Mouse (Mus musculus): ENCODE measurements around the gene Cryba4. TPM values are rescaled to one million over a fixed set of nuclear protein-coding genes. Genes with fewer than 3 reads are reported as not detected.

Gene Cryba4
- polyA plus RNA-seq, 1 experiment from 2014 or later: 0.69 TPM

DNA sequence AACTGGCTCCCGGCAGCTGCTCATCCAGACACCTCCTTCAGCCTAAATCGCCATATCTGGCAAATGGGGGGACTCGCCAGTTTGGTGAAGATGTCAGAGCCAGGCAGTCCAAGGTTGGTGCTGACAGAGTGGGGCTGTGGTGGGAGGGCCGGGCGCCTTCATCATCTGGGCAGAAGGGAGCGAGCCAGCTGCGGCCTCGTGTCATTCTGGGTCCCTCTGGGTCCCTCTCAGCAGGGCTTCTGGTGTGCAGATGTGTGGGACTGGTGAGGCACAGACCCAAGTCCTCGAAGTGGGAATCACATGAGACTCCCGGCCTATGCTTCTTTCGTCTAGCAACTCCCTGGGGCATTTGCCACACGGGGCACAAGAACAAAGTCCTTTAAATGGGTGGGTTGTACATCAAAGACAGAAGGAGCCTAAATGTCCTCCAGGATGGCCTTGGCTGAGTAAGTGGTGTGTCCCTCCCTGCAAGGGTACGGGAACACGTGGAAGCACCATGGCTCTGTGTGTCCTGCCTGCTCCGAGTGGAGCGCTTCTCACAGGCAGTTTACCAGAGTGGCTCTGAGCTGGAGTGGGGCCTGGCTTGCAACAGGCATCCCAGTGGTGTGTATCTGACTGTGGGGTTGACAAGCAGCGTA is 40.1 kb upstream of the Cryba4 start:
- Histone ChIP-seq H3K4me3 (no peak overlapping the region), H3K27me3 (replicated peaks; ENCODE audit: low read depth, poor library complexity, severe bottlenecking) (no peaks in the 10 kb centered on the region), H3K36me3 (replicated peaks) (no peaks in the 10 kb centered on the region), H3K9me3 (no peaks in the 10 kb centered on the region), H3K4me1 (peaks cover 54% of the 10 kb centered on the region), H3K27ac (replicated peaks) (no peak overlapping the region)
- no peak for DNase-seq (ENCODE audit: low spot score)
- WGBS: 85% methylated on average over 17 of the region's 17 CpGs

DNA sequence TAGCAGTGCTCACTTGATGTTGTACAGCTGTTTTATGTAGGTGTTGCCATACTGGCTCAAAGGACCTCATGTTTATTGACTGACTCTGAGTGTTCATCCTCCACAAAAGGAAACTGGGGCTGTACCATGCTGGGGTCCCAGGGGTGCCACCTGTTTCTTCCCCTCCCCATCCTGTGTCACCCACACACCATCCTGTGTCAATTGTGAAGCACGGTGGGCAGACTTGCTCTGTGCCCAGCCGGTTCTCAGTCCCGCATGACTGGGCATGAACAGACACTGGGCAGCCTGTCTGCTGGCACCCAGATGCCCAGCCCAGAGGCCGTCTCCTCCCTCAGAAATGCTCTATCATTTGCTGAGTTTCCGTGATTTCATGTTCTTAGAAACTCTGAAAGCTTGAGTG is 39.5 kb upstream of the Cryba4 start:
- no peak for DNase-seq (ENCODE audit: low spot score)
- Histone ChIP-seq H3K27ac (replicated peaks) (no peak overlapping the region), H3K36me3 (replicated peaks) (no peaks in the 10 kb centered on the region), H3K9me3 (no peaks in the 10 kb centered on the region), H3K4me1 (peaks cover 50% of the 10 kb centered on the region), H3K27me3 (replicated peaks; ENCODE audit: low read depth, poor library complexity, severe bottlenecking) (no peaks in the 10 kb centered on the region), H3K4me3 (no peak overlapping the region)
- 91% methylated on average over 5 of the region's 5 CpGs for WGBS

DNA sequence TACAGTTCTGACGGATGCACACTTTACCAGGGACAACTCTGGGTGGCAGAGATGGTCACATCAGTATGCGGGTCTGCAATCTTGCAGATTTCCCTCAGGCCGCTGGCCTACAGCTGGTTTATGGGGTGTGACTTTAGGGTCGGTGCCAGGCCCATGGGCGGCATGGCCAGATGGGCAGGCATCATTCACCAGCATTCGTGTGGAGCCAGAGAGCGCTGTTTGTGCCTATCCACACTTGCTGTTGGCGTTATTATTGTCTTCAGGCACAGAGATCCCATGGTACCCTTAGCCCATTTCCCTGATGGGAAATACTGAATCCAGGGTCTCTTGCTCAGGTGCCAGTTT is 38.2 kb upstream of the Cryba4 start:
- Histone ChIP-seq H3K27ac (replicated peaks) (no peak overlapping the region), H3K9me3 (no peaks in the 10 kb centered on the region), H3K27me3 (replicated peaks; ENCODE audit: low read depth, poor library complexity, severe bottlenecking) (no peaks in the 10 kb centered on the region), H3K36me3 (replicated peaks) (no peaks in the 10 kb centered on the region), H3K4me3 (no peak overlapping the region), H3K4me1 (peaks cover 45% of the 10 kb centered on the region)
- 92% methylated on average over 8 of the region's 8 CpGs for WGBS
- no peak for DNase-seq (ENCODE audit: low spot score)

DNA sequence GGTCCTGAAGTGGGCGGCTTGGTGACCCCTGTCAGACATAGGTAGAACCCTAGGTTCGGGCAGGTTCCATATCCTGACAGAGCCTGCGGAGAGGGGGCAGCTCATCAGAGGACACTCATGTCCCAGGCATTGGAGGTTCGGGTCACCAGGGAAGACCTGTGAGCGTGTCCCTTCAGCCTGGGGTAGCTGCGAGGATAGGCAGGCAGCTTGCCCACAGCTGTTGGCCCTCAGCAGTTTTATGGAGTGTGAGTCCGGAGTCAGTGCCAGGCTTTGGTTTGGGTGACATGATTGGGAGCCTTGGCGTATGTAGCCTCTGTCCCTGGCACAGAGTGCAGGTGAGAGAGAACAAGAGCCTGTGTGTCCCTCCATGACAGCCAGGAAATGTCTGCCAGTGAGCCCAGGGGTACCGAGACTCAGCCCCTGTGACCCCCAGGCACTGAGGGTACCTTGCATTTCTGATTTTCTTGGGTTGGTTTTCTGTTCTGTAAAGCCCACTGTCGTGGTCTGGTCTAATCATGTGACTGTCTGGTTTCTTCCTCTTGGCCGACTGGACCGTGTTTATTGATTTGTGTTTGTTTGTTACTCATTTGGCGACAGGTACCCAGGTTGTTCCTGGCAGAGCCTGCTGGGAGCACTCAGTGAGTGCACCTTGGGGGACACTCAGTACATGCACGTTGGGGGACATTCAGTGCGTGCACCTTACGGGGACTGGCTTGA is 37.7 kb upstream of the Cryba4 start:
- Histone ChIP-seq H3K4me3 (no peak overlapping the region), H3K36me3 (replicated peaks) (no peaks in the 10 kb centered on the region), H3K27ac (replicated peaks) (no peak overlapping the region), H3K27me3 (replicated peaks; ENCODE audit: low read depth, poor library complexity, severe bottlenecking) (no peaks in the 10 kb centered on the region), H3K4me1 (peaks cover 40% of the 10 kb centered on the region), H3K9me3 (no peaks in the 10 kb centered on the region)
- no peak for DNase-seq (ENCODE audit: low spot score)
- 89% methylated on average over 16 of the region's 16 CpGs for WGBS

DNA sequence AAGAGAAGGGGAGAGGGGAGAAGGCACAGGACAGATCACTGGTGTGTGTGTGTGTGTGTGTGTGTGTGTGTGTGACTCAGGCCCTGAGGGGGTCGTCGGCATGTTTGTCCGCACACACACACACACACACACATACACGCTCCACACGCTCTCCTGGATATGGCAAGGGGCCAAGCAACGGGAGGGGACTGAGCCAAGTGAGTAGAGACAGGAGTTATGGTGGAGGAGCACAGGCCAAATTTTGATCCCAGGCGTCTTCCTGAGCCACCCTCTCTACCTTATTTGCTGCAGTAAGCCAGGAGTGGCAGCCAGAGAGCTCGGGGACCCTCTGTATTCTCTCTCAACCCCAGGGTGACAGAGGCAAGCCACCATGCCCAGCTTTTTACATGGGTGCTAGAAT is 36.9 kb upstream of the Cryba4 start:
- WGBS: 92% methylated on average over 8 of the region's 8 CpGs

DNA sequence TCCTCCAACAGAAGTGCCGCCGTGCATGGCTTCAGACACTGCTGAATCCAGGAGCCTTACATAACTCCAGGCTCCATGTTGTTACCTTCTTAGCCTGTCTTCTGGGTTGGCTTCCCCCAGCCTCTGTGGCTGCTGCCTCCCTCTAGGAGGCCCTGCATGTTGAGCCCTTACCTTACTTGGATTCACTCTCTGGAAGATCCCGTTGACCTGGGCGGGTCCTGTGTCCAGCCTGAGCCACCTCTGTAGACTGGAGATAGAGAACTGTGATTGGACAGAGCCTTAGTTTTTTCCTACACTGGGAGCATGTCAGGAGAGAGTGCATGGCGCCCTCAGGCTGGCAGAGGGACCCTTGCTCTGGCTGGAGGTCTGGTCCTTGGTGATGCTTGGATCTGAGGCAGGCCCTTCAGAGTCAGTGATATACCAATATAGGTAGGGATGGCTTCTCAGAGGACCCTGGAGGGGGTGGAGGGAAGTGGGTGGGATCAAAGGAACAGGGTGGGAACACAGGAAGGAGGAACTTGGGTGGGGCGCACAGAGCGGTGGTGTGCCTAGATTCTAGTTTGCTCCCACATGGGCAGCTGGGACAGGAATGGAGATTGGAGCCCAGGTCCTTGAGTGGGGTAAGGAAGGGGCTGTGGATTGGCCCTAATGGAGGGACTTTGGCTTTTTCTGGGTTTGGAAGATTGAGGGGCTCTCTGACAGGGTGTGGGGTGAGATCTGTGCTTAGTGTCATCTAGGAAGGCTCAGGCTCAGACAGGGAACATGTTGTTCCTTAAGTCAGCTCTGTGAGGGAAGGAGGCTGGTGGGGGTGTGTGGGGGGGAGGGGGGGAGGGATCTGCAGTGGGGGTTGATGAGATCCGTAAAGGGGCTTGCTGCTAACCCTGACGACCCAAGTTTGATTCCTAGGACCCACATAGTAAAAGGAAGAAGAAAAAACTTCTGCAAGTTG is 36.1 kb upstream of the Cryba4 start:
- Histone ChIP-seq H3K36me3 (replicated peaks) (no peaks in the 10 kb centered on the region), H3K27me3 (replicated peaks; ENCODE audit: low read depth, poor library complexity, severe bottlenecking) (no peaks in the 10 kb centered on the region), H3K9me3 (no peaks in the 10 kb centered on the region), H3K27ac (replicated peaks) (peak overlapping the region; percentile 30; the same call in 1 of the 2 replicates), H3K4me1 (peaks cover 38% of the 10 kb centered on the region), H3K4me3 (no peak overlapping the region)
- 86% methylated on average over 9 of the region's 9 CpGs for WGBS
- no peak for DNase-seq (ENCODE audit: low spot score)

More for the DNA sequence above, 36.9 kb upstream of the Cryba4 start:
- Histone ChIP-seq H3K4me3 (no peak overlapping the region), H3K36me3 (replicated peaks) (no peaks in the 10 kb centered on the region), H3K4me1 (peaks cover 35% of the 10 kb centered on the region), H3K27me3 (replicated peaks; ENCODE audit: low read depth, poor library complexity, severe bottlenecking) (no peaks in the 10 kb centered on the region), H3K27ac (replicated peaks) (no peak overlapping the region), H3K9me3 (no peaks in the 10 kb centered on the region)
- DNase-seq (ENCODE audit: low spot score): no peak

DNA sequence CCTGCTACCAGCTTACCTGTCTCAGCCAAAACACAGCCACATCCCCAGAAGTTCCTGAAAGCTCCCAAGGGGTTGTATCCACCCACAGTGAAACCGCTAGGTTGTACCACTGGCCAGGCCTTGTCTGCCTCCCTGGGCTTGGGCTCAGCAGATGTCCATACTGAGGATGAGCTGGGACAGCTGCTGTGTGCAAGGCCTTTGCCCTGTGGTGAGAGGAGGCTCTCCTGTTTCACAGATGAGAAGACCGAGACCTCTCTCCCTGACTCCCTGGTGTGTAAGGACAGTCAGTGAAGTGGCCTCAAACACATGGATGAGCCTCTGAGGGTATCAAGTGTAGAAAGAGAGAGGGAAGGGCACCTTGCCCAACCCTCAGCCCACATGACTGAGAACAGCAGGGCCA is 35.3 kb upstream of the Cryba4 start:
- H3K9me3 ChIP-seq: no peaks in the 10 kb centered on the region
- H3K36me3 ChIP-seq (replicated peaks): no peaks in the 10 kb centered on the region

DNA sequence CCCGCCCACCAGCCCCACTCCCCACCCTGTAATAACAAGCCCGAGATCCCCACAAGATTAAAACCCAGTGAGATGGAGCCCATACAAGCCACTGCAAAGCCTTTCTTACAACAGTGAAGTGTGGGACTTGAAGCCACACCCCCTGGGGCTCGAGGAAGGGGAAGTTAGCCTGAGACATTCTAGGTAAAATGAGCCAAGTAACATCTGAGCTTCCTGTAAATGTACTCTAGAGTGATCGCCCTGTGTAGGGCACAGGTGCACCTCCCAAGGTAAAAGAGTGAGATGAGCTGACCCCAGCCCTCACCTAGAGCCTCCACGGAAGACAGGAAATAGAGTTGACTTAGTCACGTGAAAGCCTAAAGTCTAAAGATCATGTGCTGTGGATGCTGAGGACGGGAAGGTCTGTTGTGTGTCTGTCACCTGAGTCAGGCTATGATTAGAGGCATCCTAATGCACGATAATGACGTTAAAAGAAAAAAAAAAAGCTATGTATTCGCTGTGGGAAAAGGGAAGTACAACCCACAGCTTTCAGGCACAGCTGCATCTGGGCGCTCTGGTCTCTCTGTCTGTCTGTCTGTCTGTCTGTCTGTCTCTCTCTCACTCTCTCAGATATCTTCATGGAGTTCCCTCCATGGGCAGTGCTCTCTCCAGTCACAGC is 34.8 kb upstream of the Cryba4 start:
- no peak for DNase-seq (ENCODE audit: low spot score)
- H3K27ac ChIP-seq (replicated peaks): no peak overlapping the region
- no peaks in the 10 kb centered on the region for H3K9me3 ChIP-seq
- WGBS: 81% methylated on average over 11 of the region's 11 CpGs
- peaks cover 43% of the 10 kb centered on the region for H3K4me1 ChIP-seq
- no peak overlapping the region for H3K4me3 ChIP-seq
- no peaks in the 10 kb centered on the region for H3K27me3 ChIP-seq (replicated peaks; ENCODE audit: low read depth, poor library complexity, severe bottlenecking)
- H3K36me3 ChIP-seq (replicated peaks): no peaks in the 10 kb centered on the region

More for the DNA sequence above, 35.3 kb upstream of the Cryba4 start:
- H3K4me1 ChIP-seq: peaks cover 38% of the 10 kb centered on the region
- no peak overlapping the region for H3K4me3 ChIP-seq
- no peak for DNase-seq (ENCODE audit: low spot score)
- no peak overlapping the region for H3K27ac ChIP-seq (replicated peaks)
- H3K27me3 ChIP-seq (replicated peaks; ENCODE audit: low read depth, poor library complexity, severe bottlenecking): no peaks in the 10 kb centered on the region
- 87% methylated on average over 2 of the region's 2 CpGs for WGBS

DNA sequence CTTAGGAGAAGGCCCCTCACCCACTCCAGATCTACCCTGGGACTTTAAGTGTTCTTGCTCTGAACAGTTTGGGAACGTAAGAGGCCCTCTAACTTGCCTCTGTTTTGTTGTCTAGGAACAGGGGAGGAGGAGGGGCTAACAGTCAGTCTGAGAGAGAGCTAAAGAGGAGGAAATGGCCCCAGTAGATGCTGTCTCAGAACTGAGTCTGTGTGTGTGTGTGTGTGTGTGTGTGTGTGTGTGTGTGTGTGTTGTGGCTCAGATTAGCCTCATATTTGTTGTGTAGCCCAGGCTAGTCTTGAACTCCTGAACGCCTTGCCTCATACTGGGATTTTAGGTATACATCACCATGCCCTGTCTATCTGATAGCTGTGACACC is 34.3 kb upstream of the Cryba4 start:
- no peaks in the 10 kb centered on the region for H3K9me3 ChIP-seq
- H3K4me1 ChIP-seq: peaks cover 45% of the 10 kb centered on the region
- H3K4me3 ChIP-seq: no peak overlapping the region
- no peaks in the 10 kb centered on the region for H3K36me3 ChIP-seq (replicated peaks)
- H3K27ac ChIP-seq (replicated peaks): no peak overlapping the region
- WGBS: 81% methylated on average over 2 of the region's 2 CpGs
- no peaks in the 10 kb centered on the region for H3K27me3 ChIP-seq (replicated peaks; ENCODE audit: low read depth, poor library complexity, severe bottlenecking)
- DNase-seq (ENCODE audit: low spot score): no peak

DNA sequence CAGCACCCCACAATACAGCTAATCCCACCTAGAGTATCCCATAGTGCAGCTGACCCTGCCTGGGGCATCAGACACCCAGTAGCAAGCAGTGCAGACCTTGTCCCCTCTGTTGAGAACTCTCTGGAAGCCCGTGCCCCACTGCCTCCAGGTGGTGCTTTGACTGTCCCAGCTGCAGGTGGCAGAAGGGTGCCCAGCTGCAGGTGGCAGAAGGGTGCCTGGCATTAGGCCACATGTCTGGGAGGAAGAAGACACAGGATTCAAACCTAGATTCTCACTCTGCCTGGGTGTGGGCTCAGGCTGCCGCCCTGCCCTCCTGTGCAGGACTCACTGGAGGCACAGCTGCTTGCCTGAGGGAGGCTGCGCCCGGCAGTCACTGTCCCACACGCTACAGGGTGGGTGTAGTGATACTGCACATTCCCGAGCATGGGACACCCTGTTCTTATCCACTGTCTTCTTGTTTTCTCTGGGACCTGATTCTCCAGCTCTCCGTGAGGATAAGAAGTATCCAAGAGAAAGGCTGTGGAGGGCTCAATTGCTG is 33.3 kb upstream of the Cryba4 start:
- Histone ChIP-seq H3K4me1 (peaks cover 55% of the 10 kb centered on the region), H3K36me3 (replicated peaks) (no peaks in the 10 kb centered on the region), H3K4me3 (no peak overlapping the region), H3K9me3 (no peaks in the 10 kb centered on the region), H3K27me3 (replicated peaks; ENCODE audit: low read depth, poor library complexity, severe bottlenecking) (no peaks in the 10 kb centered on the region), H3K27ac (replicated peaks) (no peak overlapping the region)
- DNase-seq (ENCODE audit: low spot score): no peak
- 94% methylated on average over 7 of the region's 7 CpGs for WGBS

DNA sequence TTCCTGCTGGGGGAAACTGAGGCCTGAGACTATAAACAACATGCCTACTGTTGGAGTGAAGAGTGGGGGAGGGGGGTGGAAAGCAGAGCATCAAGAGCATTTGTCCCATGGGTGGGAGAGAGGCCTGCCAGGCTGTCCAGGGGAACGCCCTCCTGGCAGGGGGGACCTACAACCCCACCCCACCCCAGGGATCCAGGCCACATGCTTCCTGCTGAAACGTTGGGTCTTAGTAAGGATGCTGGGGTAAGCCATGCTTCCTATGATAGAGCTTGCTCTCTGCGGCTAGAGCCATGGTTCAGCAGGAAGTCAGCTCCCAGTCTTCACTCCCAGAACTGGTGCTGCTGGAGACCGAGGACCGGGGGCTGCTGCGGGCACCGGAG is 31.9 kb upstream of the Cryba4 start:
- Histone ChIP-seq H3K27me3 (replicated peaks; ENCODE audit: low read depth, poor library complexity, severe bottlenecking) (no peaks in the 10 kb centered on the region), H3K27ac (replicated peaks) (peak overlapping the region; percentile 7), H3K4me1 (peaks cover 64% of the 10 kb centered on the region), H3K4me3 (no peak overlapping the region), H3K36me3 (replicated peaks) (no peaks in the 10 kb centered on the region), H3K9me3 (no peaks in the 10 kb centered on the region)
- no peak for DNase-seq (ENCODE audit: low spot score)
- 86% methylated on average over 7 of the region's 7 CpGs for WGBS

DNA sequence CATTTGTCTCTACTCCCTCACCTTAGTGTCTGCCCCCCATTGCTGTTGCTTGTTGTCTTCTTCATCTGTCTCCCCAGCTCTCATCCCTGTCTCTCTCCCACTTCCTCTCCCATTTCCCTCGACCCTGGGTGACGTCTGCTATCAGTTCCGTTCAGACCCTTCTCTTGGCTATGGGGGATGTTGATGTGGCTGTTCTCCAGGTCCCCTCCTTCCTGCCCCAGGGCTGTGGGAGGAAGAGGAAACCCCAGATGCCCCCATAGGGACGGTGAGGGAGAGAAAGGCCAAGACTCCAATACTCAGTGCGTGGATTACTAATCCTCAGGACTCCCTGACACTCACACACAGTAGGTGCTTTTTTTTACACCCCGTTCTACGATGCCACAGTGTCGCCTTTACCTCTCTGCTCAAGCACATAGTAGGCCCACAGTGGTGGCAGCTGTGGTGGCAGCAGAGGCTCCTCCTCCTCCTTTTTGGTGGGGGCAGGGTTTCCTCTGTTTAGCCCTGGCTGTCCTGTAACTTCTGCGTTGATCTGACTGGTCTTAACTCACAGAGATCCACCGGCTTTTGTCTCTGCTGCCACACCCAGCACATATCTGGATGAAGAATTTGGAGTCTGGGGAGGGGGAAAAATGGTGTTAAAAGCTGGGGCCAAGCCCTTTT is 31.4 kb upstream of the Cryba4 start:
- peaks cover 69% of the 10 kb centered on the region for H3K4me1 ChIP-seq
- H3K36me3 ChIP-seq (replicated peaks): no peaks in the 10 kb centered on the region
- H3K4me3 ChIP-seq: no peak overlapping the region
- H3K9me3 ChIP-seq: no peaks in the 10 kb centered on the region
- DNase-seq (ENCODE audit: low spot score): no peak
- H3K27ac ChIP-seq (replicated peaks): peak overlapping the region; percentile 7; the same call in 1 of the 2 replicates
- H3K27me3 ChIP-seq (replicated peaks; ENCODE audit: low read depth, poor library complexity, severe bottlenecking): no peaks in the 10 kb centered on the region
- WGBS: 75% methylated on average over 10 of the region's 10 CpGs
